Mouse (Mus musculus) kidney, postnatal 36 days (tissue): Measurements from ENCODE around the gene Kpnb1.
A peak's percentile ranks its signal among the peaks of the same experiment; 100 is the strongest.

Source experiments
- DNase-seq, 2 experiments: peaks; one replicate each; pipeline ENCODE4 v3.0.0; 2021 to 2022; ENCODE audit warnings: mixed read lengths in 2 of 2

Gene Kpnb1

DNA sequence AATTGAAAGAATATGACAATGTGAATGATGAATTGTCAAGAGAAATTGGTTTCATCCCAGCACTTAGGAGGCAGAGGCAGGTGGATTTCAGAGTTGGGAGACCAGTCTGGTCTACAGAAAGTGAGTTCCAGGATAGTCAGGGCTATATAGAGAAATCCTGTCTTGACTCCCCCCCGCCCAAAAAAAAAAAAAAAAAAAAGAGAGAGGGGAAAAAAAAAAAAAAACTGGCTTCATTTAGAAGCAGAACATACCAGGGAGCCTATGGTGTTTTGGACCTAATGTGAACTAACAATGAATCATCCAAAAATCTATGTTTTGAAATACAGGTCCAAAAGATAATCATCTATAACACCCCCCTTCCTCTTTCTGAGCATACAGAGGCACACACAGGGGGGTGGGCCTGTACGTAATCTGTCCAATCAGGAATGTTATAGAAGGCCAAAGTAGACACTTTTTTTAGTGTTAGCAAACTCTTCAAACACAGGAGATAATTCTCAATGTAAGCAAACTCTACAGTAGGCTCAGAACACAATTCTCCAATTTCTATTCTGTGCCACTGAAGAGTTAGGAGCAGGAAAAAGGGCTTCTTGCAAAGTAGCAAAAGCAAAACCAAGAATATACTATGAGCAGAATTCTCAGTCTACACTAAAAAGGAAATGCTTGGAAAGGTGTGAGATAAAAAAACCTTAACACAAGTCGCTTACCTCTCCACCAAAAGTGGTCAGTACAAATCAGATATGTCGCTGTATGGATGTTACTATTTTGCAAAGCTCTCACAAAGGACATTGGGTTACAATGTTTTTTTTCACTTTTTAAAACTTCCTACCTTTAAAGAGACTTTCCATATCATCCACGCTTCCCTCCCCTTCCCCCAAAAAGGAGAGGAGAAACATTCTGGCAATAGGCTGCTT lies 1.7 kb downstream of the Kpnb1 start:
- no peak for DNase-seq

DNA sequence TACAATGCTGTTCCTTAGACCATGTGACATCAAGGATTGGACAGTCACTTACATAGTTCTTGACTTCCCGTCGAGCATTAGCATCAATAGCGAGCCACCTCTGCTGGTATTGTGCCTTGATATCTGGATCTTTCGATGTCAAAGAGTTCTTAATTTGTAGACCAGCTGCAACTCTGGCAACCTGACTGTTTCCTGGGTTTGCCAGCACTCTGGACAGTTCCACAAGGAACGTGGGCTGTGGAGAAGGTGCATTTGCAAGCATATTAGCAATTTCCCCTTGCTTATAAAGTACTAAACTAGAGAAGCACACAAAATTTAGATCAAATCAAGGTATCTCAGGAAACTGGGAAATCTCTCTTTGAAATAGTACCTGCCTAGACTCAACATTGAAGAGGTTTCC lies 2.8 kb downstream of the Kpnb1 start:
- DNase-seq, result peak in 1 of 2 experiments; percentile 29

DNA sequence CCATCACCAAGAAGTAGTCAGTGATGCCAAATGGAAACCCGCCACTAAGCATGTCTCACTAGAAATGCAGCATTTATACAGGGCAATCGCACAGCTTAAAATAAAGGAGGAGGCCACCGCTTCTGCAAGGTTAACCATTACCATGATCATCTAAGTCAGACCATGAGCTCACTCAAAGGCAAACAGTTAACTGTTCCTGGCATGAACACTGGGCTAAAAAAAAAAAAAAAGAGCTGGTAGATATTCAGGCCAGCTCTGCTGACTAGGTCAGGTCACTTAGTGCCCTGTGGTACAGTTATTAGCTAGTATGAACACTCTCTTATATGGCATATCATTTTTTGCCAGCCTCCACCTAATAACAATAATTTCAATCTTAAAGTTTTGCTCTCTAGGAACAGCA lies 5.2 kb downstream of the Kpnb1 start:
- peak; percentile 16 to 65 for DNase-seq

DNA sequence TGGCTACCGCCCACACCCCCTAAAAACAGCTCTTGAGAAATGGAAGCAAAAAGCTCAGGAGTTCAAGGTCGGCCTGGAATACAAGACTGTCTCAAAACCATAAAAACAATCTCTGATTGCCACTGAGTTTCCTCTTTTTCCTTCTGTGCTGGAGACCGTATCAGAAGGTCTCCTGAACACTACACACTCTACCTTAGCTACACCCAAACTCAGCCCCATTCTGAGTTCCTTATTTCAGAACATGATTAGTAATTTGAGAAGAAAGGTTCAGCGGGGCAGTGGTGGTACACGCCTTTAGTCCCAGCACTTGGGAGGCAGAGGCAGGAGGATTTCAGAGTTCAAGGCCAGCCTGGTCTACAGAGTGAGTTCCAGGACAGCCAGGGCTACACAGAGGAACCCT lies 6.6 kb downstream of the Kpnb1 start:
- no peak for DNase-seq

DNA sequence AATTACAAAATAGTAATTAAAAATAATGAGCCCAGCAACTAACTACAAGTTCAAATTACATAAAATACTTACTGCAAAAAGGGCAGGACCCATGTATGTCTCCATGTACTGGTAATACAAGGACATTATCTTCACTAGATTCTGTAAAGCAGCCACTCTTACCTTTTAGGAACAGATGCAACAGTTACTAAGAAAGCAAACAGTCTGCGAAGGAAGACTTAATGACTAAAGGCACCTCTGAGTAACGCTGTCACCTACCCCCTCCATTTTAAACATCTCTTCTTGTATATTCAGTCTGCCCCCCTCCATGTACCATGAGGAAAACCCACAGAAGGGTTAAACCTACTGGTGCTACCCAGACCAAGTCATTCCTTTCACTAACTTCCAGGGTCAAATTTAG lies 9.5 kb downstream of the Kpnb1 start:
- DNase-seq, result no peak

DNA sequence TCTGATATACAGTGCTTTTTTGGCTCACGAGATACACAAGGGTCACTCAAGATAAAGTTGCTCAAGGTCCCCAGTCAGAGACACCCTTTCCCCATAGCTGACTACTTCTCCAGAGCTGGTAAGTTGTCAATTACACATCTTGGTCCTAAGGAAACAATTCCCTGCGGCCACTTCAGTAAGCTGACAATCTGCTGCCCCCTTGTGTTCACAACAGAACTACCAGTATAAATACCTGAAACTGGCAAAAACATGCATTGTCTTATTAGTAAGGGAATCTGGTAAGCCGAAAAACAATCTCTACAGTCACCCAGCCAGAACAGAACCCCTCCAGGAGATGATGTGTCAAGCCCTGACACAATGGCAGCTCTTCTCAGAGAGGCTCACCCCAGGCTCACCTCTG lies 10.8 kb downstream of the Kpnb1 start:
- DNase-seq, result peak; percentile 68 to 75

DNA sequence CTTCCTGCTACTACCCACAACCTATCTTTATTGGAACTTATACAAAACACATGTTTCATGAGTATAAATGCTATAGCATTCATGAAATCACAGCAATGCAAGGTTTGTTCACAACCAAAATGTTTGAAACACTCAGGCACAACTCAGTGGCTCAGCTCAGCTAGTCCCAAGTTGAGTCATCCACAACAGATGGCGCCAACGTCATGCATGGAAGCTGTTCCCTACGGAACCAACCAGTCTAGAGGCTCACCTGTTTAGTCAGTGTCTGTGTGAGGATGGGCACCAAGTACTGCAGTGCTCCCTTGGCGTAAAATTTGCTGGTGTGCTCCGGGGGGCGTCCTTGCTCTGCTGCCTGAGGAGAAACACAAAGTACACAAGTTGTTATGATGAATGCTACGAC lies 12.2 kb downstream of the Kpnb1 start:
- DNase-seq, result no peak

DNA sequence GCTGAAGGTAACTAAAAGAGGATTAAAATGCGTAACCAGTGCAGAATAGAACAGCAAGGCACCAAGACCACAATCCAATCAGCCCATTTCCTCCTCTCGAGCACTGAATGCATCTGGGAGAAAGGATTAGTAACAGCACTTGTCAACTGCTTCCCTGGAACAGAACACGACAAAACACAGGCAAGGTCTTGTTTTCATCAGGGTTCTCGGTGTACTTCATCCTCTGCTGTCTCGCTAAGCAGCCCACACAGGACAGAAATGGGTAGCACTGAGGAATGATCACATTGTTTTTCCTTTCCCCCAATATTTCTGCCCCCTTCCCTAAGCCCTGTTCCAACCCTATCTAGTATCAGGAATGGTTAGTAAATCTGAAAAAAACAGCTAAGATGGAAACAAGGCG lies 27.3 kb downstream of the Kpnb1 start:
- DNase-seq, result no peak

DNA sequence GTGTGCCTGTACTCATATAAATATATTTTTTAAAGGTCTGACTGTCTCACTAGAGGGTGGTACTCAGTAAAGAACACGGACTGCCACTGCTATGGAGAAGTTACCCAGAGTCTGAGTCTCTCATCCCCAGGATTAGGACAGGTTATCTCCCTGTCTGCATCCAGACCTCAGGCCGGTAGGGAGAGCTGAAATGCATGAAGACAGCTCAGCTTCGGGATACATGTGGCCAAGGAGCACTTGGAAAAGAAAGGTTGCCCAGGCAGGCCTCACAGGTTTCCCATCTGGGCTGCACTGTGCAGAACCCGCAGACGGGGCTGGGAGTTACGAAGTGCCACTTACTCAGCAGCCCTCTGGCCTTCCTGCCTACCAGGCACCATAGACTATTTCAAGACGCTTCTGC lies 30.7 kb downstream of the Kpnb1 start:
- DNase-seq, result no peak

DNA sequence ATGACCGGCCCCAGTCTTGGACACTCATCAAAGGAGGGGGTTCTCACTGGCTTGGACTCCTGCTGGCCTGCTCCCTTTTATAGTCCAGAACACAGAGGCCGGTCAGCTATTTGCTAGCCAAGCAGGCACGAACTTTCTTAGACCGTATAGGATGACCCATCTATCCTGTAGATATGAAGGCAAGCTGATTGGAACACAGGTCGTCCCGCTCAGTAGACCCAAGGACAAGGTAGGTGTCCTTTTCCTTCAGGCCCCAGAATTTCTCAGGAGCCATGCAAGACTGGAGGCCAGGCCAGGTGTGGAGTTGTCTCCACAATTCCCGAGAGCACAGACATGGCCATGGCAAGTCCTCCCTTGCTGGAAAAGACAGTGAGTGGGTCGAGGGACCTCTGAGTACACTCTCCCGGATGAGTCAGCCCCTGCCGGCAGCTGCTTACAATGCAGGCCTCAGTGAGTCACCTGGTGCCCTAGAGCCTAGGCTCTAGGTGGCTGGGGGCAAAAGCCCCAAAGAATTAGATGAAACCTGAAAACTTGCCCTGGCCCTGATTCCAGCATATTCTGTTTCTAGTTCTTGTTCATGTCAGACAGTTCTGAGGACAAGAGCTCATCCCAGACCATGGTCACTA lies 34.9 kb downstream of the Kpnb1 start:
- DNase-seq, result no peak

DNA sequence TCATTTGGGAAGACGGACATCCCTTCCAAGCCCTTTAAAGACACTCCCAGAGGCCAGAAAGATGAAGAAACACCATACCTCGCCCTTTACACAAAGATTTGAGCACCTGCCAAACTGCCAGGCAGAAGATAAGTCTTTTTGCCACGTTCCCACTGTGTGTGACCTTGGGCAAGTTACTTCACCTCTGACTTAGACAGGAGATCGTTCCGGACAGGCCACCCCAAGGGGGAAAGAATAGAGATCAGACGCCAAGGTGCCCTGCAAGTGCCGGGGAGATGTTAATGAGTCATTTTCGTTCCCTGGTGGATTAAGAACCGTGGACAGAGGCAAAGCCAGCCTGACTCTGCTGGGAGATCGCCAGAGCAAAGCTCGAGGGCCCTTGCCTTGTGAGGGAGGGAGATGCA lies 35.7 kb downstream of the Kpnb1 start:
- peak; percentile 40 to 75 for DNase-seq

DNA sequence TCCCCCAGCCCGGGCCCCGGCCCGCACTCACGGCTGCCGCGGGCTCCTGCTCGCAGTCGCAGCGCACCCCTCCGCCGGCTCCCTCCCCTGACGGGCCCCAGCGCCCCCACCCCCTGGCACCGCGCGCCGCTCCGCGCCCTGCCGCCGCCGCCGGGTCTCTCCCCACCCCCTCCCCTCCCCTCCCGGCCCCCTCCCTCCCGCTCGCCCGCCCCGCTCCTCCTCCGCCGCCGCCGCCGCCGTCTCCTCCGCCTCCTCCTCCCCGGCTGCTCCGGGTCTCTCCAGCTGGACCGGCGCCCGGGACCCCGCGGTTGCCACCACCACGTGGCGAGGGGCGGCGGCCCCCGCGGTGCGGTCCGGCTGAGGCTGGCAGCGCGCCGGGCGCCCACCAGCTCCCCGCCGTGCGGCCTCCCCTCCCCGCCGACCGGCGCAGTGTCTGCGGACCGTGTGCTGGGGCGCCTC lies 36.3 kb downstream of the Kpnb1 start, which contains the start of gene Tbkbp1:
Gene Tbkbp1, minus strand, starts transcription at position 153 of the 459 bp plus-strand sequence.
- DNase-seq, result peak in 1 of 2 experiments; percentile 48

DNA sequence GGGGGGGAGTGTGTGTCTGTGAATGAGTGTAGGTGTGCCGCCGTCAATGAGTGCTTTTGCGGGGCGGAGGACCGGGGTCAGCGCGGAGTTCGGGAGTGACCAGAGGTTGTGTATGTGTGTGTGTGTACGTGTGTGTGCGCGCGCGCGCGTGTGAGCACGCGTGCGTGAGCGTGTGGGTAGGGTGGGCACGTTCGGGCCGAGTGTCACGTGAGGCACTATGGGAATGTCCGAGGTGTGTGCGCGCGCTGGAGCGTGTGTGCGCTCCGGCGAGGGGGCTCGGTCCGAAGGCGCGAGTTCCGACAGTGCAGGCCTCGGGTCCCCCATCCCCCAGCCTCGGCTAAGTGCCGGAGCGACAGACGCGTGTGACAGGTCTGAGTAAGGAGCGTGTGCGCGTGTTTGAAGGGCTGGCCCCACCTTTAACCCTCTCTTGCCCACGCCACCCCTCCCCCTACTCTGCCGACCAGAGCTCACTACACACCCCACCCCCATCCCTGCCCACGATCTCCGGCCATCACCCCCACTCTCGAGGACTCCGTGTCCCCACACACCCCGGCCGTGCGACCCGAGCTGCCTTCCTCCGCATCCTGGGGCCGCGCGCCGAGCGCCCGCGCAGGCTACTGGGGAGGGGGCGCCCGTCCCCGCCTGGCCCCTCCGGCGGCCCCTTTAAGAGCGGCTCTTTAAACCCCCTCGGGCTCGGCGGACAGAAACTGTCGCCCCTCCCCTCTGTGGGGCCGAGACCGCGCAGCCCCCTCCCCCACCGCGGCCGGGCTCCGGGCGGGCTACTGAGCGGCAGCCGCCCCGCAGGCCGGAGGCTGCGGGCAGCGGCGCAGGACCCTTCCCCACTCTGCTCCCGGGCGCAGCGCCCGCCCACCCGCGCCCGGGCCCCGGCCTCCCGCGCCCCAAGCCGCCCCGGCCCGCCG lies 37.0 kb downstream of the Kpnb1 start:
- peak; percentile 60 to 70 for DNase-seq

DNA sequence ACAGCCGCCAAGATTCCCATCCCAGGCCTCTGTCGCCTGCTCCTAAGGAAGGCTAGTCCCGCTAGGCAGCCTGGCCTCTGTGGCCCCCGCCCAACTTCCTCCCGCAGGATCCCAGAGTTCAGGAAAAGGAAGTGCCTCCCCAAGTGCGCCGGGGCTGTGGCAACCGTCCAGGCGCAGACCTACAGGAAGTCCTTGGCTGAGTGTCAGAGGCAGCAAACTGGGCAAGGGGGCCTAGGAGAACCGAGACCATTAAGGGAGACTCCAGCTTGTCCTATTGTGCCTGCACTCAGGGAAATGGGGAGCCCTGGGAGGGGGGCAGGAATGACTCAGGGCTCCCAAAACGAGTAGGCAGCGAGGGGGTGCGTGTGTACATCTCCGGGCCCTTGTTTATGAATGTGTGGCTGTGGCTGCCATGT lies 37.7 kb downstream of the Kpnb1 start:
- peak; percentile 90 for DNase-seq

DNA sequence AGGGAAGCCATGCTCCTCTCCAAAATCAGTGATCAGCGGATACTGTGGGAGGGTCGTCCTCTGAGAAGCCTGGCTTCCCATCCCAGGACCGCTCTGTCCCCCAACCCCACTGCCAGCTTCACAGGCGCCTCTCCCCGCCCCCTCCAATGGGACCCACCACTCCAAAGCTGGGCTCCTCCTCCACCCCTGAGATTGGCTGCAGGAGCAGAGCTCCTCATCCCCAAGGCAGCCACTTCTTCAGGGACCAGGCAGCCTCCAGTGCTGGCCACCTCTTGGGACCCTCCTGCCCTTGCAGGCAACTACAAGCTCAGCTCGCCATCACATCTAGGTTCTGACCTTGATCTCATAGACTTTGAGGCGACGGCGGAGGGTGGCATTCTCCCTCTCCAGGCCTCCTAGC lies 38.7 kb downstream of the Kpnb1 start:
- DNase-seq, result peak in 1 of 2 experiments; percentile 10

DNA sequence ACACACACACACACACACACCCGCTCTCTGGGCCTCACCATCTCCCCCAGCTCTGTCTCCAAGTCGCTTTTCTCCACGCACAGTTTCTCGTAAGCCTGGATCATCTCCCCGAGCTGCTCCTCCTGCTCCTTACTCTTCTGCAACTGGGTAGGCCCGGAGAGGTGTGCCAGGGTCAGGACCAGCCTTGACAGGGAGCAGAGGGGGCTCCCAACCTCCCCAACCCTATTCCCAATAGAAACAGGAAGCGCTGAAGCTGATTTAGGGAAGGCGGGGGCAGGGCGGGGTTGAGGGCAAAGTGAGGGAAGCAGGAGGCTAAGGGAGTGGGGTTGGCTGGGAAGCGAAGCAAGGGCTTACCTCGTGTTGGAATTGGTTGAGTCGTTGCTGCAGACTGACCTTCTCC lies 39.1 kb downstream of the Kpnb1 start:
- DNase-seq, result peak in 1 of 2 experiments; percentile 26

DNA sequence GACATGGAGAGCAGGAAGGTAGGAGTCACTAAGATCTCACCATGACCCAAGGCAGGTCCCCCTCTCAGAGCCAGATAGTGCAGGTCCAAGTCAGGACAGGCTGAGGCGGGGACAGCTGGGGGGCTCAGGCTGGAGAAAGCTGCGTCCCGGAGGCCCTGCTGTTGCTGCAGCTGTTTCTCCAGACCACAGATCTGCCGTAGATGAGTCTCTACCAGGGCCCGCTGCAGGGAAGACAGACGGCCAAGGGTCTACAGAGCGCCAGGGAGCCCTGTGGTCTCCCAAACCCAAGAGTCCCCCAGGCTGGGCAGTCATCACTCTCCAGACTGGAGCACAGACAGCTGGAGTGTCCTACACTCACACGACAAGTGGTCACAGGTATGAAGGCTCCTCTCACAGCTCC lies 40.3 kb downstream of the Kpnb1 start:
- no peak for DNase-seq

DNA sequence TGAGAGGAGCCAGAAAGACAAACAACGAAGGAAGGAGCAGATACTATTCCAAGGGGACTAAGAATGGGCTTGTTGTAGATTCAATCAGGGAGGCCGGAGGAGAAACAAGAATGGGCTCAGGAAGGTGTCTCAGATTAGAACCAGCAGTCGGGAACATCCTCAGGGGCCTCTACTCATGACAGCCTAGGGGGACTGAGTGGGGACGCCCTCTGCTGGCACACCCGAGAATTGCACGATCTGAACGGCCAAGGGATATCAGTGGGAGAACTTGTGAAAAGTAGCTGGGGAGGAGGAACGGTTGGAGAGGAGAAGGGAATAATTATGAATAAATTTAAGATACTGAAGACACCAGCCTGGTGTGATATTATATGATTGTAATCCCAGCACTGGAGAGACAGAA lies 41.0 kb downstream of the Kpnb1 start:
- DNase-seq, result peak; percentile 51 to 85

DNA sequence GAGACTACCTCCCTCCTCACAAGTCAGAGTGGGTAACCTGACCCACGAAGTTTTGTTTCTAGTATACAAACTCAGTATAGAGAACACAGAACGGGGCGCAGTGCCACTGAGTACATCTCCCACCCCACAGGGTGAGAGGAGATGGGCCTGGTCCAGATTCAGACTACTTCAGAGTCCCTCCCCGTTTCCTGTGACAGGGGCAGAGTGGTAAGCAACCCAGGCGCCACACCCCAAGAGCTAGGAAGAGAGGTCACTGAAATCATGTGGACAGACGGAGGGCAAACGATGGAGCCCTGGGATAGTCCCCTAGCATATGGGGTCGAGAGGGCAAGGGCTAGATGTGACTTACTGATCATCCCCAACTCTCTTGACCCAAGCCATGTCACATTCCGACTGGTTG lies 41.7 kb downstream of the Kpnb1 start:
- no peak for DNase-seq

DNA sequence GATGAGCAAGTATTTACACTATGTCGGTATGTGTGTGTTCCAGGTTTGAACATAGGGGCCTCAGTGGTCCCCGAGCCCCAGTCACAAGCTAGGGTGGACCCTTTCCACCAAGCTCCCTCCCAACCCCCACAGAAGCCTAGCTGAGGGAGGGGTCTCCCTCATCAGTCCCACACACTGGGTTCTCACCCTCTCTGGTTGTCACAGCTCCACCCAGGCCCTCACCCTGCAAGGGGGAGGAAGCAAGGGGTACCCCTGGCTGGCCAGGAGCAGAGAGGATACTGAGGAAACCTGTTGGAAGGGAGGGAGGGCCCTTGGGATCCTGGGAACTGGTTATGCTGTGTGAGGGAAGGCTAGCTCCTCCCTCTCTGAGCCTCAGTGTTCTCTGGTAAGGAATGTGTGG lies 42.4 kb downstream of the Kpnb1 start:
- DNase-seq, result no peak

DNA sequence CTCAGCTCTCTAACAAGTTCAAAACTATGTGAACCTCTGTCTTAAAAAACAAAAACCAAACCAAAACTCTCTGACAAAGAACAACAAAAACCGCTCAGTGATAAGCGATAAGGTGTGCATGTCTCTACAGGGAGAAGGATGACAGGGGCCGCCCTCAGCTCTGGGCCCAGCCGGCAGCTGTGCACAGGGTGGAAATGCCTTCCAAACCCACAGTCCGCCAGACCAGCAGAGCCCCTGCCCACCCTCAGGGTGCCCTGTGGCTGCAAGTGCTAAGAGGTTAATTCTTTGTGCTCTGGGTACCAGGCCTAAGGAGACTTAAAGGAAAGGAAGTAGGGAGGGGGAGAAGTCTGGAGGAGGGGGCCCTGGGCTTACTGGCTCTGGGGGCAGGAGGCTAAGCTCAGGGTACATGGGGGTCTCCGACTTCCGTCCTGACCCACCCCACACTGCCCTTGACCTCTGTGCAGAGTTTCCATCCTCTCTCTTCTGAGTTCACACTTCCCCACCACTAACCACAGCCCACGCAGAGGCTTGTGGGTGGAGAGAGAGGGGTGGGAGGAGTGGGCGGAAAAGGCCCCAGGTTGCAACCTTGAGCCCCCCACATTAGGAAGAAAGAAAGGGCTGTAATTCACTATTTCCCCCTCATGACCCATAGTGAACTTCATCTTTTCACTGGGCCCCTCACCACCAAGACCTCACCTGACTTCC lies 44.3 kb downstream of the Kpnb1 start:
- no peak for DNase-seq

DNA sequence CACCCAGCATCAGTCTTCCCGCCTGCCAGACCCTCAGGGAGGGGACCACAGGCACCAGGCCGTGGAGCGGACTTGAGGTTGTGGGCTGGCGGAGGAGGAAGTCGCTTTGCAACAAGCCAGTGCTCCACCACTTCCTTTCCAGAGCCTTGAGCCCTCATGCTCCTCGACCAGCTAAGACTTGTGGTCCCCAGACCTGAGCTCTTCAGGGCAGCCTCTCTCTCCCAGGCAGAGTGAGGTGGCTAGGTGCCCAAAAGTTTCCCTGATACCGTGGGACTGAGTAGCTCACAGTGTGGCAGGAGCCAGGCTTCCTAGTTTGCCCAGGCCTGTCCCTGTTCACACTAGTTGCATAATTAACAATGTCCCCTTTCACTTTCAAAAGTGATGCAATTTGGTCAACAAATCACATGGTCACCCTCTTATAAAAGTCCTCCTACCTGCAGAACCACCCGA lies 45.5 kb downstream of the Kpnb1 start:
- no peak for DNase-seq
